Mouse (Mus musculus): ENCODE data around the gene Bahcc1.

DNA sequence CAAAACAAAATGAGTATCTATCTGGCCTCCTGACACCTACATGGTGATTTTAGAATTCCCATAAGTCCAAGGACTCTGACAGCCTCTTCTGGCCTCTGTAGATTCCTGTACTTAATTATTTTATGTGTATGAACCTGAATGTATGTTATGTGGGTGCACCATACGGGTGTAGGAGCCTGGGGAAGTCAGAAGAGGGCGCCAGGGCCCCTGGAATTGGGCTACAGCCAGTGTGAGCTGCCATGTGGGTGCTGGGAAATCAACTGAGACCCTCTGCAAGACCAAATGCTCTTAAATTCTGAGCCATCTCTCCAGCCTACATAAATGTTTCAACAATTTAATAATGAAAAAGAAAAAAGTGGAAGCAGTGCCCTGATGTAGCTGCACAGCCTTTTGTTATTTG, 104.7 kb downstream of the Bahcc1 start:
- no peak for TF ChIP-seq CTCF (IDR thresholded peaks at IDR 0.05; ENCODE audit: insufficient read depth, low read depth, low read length)
- TF ChIP-seq POLR2A (IDR thresholded peaks at IDR 0.05; ENCODE audit: insufficient read depth, low read depth, low read length): no peak
